Mouse (Mus musculus) limb, embryonic 12.5 days (tissue): ENCODE data around the gene Abca12. TPM values are rescaled to one million over a fixed set of nuclear protein-coding genes. Genes with fewer than 3 reads are reported as not detected.

Source experiments
- ATAC-seq: fragments of 200-750 bp; cut with Nextera tagmentation; 2 replicates; pipeline ENCODE4 v1.8.0; 2017; ENCODE audit warnings: low read depth, moderate TSS enrichment; ENCODE audit not compliant: insufficient number of reproducible peaks, insufficient read depth, low FRiP score, low TSS enrichment
- H3K27ac ChIP-seq: fragments of 300-500 bp; sonication (generic); 2 replicates; pipeline ENCODE4 v1.5.1; 2016; ENCODE audit warnings: mild to moderate bottlenecking, moderate library complexity
- H3K27me3 ChIP-seq: fragments of 300-500 bp; sonication (generic); 2 replicates; pipeline ENCODE4 v1.6.1; 2016; ENCODE audit warnings: mild to moderate bottlenecking, moderate library complexity
- H3K36me3 ChIP-seq: fragments of 300-500 bp; sonication (generic); 2 replicates; pipeline ENCODE4 v1.6.1; 2016; ENCODE audit warnings: mild to moderate bottlenecking, moderate library complexity
- H3K4me1 ChIP-seq: fragments of 300-500 bp; sonication (generic); replicated peaks from 2 replicates; pipeline ENCODE4 v1.6.1; 2016
- H3K4me2 ChIP-seq: fragments of 300-500 bp; sonication (generic); 2 replicates; pipeline ENCODE4 v1.6.1; 2016; ENCODE audit warnings: mild to moderate bottlenecking, moderate library complexity
- H3K4me3 ChIP-seq: fragments of 300-500 bp; sonication (generic); replicated peaks from 2 replicates; pipeline ENCODE4 v1.5.1; 2016; ENCODE audit warnings: mild to moderate bottlenecking
- H3K9ac ChIP-seq: fragments of 300-500 bp; sonication (generic); replicated peaks from 2 replicates; pipeline ENCODE4 v1.6.1; 2016; ENCODE audit warnings: mild to moderate bottlenecking, moderate library complexity
- H3K9me3 ChIP-seq: fragments of 300-500 bp; sonication (generic); 2 replicates; pipeline ENCODE4 v1.6.1; 2016; ENCODE audit warnings: mild to moderate bottlenecking, moderate library complexity
- WGBS: fragments of 180-500 bp; shearing (Covaris S2); methylation state at CpG from one replicate; pipeline ENCODE4 v1.1.7; 2016; 5-methylcytosine and 5-hydroxymethylcytosine counted together
- polyA plus RNA-seq: library from polyadenylated mRNA; unstranded; fragments of >200 nt; fragmentation: Nextera tagmentation; extraction: Ambion mirVana; gene quantifications from 2 replicates; pipeline ENCODE4 v1.2.1, GENCODE M21; 2016

Abca12 gene
- 0.15 and 0.19 TPM in 2 replicates for polyA plus RNA-seq

DNA sequence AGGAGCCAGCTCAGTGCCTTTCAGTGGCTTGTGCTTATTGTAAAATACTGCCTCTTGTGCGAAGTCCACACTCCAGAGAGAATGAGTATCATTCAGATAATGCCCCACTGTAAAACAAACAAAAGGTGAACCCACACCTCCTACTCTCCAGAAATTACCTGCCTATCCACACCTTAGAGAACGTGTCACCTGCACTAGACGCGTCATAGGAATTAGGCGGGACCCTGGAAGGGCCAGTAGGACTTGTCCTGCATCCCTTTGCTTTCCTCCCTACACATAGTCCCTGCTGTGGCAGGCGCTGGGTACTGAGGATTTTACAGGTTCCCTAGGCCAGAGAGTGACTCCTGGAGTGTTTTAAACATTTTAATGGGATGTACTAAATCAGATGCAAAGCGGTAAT is at the start of gene Abca12:
Abca12 (minus strand) TSS at position 101 of the 400 bp plus-strand sequence.
- no peak within 1 kb of the TSS for H3K27ac ChIP-seq
- no peak for ATAC-seq

DNA sequence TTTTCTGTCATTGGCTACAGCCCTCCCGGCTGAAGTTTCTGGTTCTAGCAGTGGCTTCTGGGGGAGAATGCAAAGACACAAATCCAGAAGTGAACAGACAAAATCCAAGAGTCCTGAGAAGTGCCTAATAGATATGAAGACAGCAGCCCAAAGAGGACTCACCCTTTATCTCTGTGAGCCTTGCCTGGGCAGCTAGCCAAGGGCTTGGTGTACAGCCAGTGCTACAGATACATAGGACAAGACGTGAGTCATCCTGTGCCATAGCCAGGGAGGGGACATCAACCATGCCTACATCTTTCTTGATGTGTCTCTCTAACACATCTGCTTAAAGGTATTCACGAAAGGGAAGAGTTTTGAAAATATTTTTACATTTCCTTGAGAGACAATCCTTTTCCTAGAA is 43.3 kb upstream of the Abca12 start:
- Histone ChIP-seq H3K9ac (no peak overlapping the region), H3K36me3 (no peaks in the 10 kb centered on the region), H3K27ac (no peak overlapping the region), H3K4me3 (no peak overlapping the region), H3K9me3 (no peaks in the 10 kb centered on the region), H3K4me2 (no peak overlapping the region), H3K27me3 (no peaks in the 10 kb centered on the region), H3K4me1 (no peaks in the 10 kb centered on the region)
- no peak for ATAC-seq
- 87% methylated on average over 3 of the region's 3 CpGs for WGBS

More for the DNA sequence above, at the start of gene Abca12:
- Histone ChIP-seq H3K4me1 (no peaks in the 10 kb centered on the region), H3K9me3 (no peaks in the 10 kb centered on the region), H3K36me3 (no peaks in the 10 kb centered on the region), H3K9ac (no peak within 1 kb of the TSS), H3K27me3 (no peaks in the 10 kb centered on the region), H3K4me3 (no peak within 1 kb of the TSS), H3K4me2 (no peak within 1 kb of the TSS)
- WGBS: 79% methylated on average over 7 of the region's 7 CpGs

DNA sequence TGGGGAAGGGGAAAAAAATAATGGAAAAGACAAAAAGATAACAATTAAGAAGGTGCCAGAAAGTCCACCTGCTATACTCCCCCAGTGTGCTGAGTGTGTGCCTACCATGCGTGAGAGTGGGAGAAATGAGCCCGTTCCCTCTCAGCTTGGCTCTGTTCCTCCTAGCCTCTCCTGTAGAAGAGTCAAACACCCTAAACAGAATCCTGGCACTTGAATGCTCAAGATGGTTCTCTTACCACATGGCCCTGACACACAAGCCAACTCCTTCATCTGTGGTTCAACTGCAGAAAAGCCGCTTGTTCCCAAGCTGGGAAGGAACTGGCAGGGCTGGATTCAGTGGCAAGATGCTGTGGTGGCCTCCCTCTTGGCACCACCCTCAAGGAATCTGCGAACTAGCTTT is 32.7 kb upstream of the Abca12 start:
- H3K36me3 ChIP-seq: no peaks in the 10 kb centered on the region
- WGBS: 87% methylated on average over 4 of the region's 4 CpGs
- ATAC-seq: no peak

GRCm38 (mm10) chr1:71421741-71422333 is 7.1 kb upstream of the Abca12 start:
- 63% methylated on average over 12 of the region's 13 CpGs for WGBS
- H3K4me3 ChIP-seq: no peak overlapping the region
- no peak for ATAC-seq

More for the DNA sequence above, 32.7 kb upstream of the Abca12 start:
- Histone ChIP-seq H3K4me1 (peaks cover 4% of the 10 kb centered on the region), H3K4me3 (no peak overlapping the region), H3K4me2 (no peak overlapping the region), H3K27me3 (no peaks in the 10 kb centered on the region), H3K9ac (no peak overlapping the region), H3K9me3 (no peaks in the 10 kb centered on the region), H3K27ac (no peak overlapping the region)

DNA sequence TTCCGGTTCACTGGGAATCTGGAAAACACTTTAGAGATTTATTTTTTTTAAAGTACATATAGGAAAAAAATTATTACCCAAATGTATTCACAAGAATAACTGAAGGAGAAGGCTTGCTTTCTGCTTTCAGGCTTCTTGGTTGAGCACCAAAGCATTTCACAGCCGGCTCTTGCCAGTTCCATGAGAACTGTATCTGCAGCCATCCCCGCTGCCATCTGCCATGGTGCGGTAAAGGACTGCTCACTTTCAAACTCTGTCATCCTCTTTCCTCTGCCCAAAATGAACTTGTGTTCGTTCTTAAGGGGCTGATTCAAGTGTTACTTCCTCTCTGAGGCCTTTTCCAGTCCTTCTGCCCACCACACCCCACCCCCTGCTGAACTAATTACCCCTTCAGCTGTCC is 3.8 kb upstream of the Abca12 start:
- Histone ChIP-seq H3K27me3 (no peaks in the 10 kb centered on the region), H3K4me2 (no peak overlapping the region), H3K9me3 (no peaks in the 10 kb centered on the region), H3K27ac (no peak overlapping the region), H3K4me3 (no peak overlapping the region), H3K4me1 (no peaks in the 10 kb centered on the region), H3K9ac (no peak overlapping the region), H3K36me3 (no peaks in the 10 kb centered on the region)
- 84% methylated on average over 5 of the region's 5 CpGs for WGBS
- no peak for ATAC-seq

More at GRCm38 (mm10) chr1:71421741-71422333, 7.1 kb upstream of the Abca12 start:
- Histone ChIP-seq H3K9ac (no peak overlapping the region), H3K36me3 (no peaks in the 10 kb centered on the region), H3K27me3 (no peaks in the 10 kb centered on the region), H3K4me1 (no peaks in the 10 kb centered on the region), H3K9me3 (no peaks in the 10 kb centered on the region), H3K27ac (no peak overlapping the region), H3K4me2 (no peak overlapping the region)

DNA sequence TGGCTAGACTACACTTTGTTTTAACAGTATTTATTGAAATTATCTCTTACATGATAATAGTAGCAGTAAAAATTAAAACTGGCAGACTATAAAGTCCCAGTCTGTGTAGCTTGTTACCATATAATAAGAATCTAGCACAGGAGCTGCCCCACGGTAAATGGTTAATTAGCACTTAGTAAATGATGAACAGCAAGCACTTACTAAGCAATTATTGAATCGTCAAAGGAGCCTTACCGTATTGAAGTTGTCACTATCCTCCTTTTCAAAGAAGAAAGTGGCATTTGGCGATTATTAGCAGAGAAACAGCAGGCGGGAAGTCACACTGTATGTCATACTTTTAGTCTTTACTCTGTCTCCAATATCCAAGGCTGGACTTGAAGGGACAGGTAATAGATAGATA is 3.2 kb upstream of the Abca12 start:
- no peak for ATAC-seq
- H3K4me3 ChIP-seq: no peak overlapping the region
- H3K27me3 ChIP-seq: no peaks in the 10 kb centered on the region
- no peaks in the 10 kb centered on the region for H3K4me1 ChIP-seq
- H3K27ac ChIP-seq: no peak overlapping the region
- 61% methylated on average over 5 of the region's 5 CpGs for WGBS
- no peaks in the 10 kb centered on the region for H3K9me3 ChIP-seq
- H3K36me3 ChIP-seq: no peaks in the 10 kb centered on the region
- H3K4me2 ChIP-seq: no peak overlapping the region
- H3K9ac ChIP-seq: no peak overlapping the region

DNA sequence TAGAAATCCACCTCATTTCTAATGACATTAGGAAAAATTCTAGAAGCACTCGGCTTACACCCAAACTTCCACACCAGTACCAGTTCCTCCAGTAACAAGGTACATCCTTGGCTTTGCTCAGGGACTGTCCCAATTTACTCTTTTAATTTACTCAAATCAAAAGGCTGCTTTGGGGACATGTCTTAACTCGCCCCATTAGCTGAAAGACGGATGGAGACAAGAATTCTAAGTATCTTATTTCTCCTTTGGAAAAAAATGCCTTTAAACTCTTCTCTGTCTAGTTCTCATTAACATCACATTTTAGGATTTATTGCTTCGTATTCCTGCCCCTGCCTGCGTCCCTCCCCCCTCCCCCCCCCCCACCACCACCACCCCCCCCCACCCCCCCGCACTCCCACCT is 626 bp downstream of the Abca12 start:
- no peak for ATAC-seq
- Histone ChIP-seq H3K4me1 (no peaks in the 10 kb centered on the region), H3K9ac (no peak overlapping the region), H3K36me3 (no peaks in the 10 kb centered on the region), H3K4me3 (no peak overlapping the region), H3K27me3 (no peaks in the 10 kb centered on the region), H3K27ac (no peak overlapping the region), H3K9me3 (no peaks in the 10 kb centered on the region), H3K4me2 (no peak overlapping the region)
- WGBS: 47% methylated on average over 5 of the region's 6 CpGs

- no peak overlapping the region for H3K9ac ChIP-seq
- no peaks in the 10 kb centered on the region for H3K27me3 ChIP-seq
- no peaks in the 10 kb centered on the region for H3K4me1 ChIP-seq
- H3K4me2 ChIP-seq: no peak overlapping the region
- no peak for ATAC-seq
- H3K36me3 ChIP-seq: no peaks in the 10 kb centered on the region
- no peak overlapping the region for H3K27ac ChIP-seq
- 88% methylated on average over 11 of the region's 11 CpGs for WGBS
- H3K9me3 ChIP-seq: no peaks in the 10 kb centered on the region
- H3K4me3 ChIP-seq: no peak overlapping the region
Observed at GRCm38 (mm10) chr1:71413114-71413513, 1.6 kb downstream of the Abca12 start.

- no peak overlapping the region for H3K4me2 ChIP-seq
- WGBS: 81% methylated on average over 7 of the region's 7 CpGs
- ATAC-seq: no peak
- H3K36me3 ChIP-seq: no peaks in the 10 kb centered on the region
- H3K4me1 ChIP-seq: no peaks in the 10 kb centered on the region
- H3K27ac ChIP-seq: no peak overlapping the region
- no peak overlapping the region for H3K9ac ChIP-seq
- H3K4me3 ChIP-seq: no peak overlapping the region
- H3K27me3 ChIP-seq: no peaks in the 10 kb centered on the region
- no peaks in the 10 kb centered on the region for H3K9me3 ChIP-seq
Observed at GRCm38 (mm10) chr1:71407711-71408110, 7.0 kb downstream of the Abca12 start.

DNA sequence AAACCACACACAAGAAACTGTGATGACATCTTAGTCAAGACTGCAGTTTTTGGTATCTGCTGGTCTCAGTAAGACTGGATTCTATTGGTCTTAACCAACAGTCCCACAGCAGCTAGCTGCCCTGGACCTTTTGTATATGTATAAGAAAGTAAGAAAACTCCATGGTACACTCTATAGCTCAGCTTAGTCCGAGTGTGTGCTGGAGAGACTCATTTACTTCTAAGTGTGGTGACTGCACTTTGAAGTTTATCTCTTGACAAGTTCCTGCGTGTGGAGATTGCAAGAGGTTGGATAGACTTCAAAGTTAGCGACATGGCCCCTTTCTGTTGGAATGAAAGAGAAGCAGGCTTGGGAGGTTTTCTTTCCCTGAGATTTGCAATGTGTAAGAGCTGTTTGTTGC is 17.1 kb downstream of the Abca12 start:
- Histone ChIP-seq H3K4me2 (no peak overlapping the region), H3K27ac (no peak overlapping the region), H3K9me3 (no peaks in the 10 kb centered on the region), H3K4me1 (no peaks in the 10 kb centered on the region), H3K36me3 (no peaks in the 10 kb centered on the region), H3K27me3 (no peaks in the 10 kb centered on the region), H3K4me3 (no peak overlapping the region), H3K9ac (no peak overlapping the region)
- WGBS: 40% methylated on average over 3 of the region's 3 CpGs
- ATAC-seq: no peak

DNA sequence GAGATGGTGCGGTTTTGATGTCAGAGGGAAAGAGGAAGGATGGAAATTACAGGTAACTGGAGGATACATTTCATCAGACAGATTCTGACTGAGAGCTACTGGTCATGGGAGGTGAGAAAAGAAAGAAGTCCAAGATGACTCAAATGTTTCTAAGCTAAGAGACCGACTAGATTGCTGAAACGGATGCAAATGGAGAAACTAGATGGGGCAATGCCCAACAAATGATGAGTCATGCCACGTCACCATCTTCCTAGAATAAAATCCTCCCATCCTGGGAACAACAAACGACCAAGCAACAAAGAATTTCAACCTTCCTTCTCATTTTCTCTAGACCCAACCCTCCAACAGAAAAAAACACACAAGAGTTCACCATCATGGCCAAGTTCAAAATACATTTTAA is 18.6 kb downstream of the Abca12 start:
- 86% methylated on average over 5 of the region's 5 CpGs for WGBS
- Histone ChIP-seq H3K9me3 (no peaks in the 10 kb centered on the region), H3K4me2 (no peak overlapping the region), H3K27me3 (no peaks in the 10 kb centered on the region), H3K36me3 (no peaks in the 10 kb centered on the region), H3K4me1 (no peaks in the 10 kb centered on the region), H3K27ac (no peak overlapping the region), H3K4me3 (no peak overlapping the region), H3K9ac (no peak overlapping the region)
- ATAC-seq: no peak

DNA sequence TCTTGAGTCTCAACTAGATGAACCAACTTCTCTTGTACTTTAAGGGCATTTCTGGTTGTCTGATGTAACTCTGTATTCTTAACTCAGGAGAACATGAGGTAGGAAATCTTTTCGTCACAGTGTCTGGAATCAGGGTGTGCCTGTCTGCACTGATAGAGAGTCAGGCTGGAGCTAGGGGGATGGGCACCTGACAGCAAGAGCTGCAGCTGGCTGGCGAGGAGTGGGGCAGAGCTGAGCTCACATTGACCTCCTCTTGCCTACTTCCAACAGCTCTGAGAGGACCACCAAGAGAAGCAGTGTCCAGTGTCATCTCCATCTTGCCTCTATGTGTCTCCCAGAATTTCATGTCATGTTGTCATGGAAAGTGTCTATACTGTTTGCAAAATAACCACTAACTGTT is 20.5 kb downstream of the Abca12 start:
- WGBS: 58% methylated on average over 2 of the region's 2 CpGs
- H3K27me3 ChIP-seq: no peaks in the 10 kb centered on the region
- no peak overlapping the region for H3K27ac ChIP-seq
- no peak for ATAC-seq
- H3K4me2 ChIP-seq: no peak overlapping the region
- H3K4me1 ChIP-seq: no peaks in the 10 kb centered on the region
- H3K4me3 ChIP-seq: no peak overlapping the region
- no peaks in the 10 kb centered on the region for H3K36me3 ChIP-seq
- H3K9me3 ChIP-seq: no peaks in the 10 kb centered on the region
- no peak overlapping the region for H3K9ac ChIP-seq
